Mouse (Mus musculus): ENCODE measurements around the gene AC140267.1.
A peak's percentile ranks its signal among the peaks of the same experiment; 100 is the strongest.

The AC140267.1 gene

DNA sequence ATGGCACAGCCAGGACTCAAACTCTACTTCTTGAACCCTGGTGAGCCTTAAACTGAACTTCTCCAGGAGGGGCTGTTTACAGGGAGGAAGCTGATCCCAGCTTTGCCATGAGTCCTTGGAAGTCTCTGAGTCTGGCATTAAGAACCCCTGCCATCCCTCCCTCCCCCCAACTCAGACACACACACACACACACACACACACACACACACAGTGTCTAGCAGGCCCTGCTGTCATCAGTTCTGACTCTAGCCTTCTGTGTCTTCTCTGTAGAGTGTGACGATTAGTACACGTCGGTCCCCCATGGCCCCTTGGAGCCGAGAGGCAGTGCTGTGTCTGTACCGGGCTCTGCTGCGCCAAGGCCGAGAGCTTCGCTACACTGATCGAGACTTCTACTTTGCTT is at the start of gene AC140267.1:
TSS of gene AC140267.1 (plus strand) at position 301 of the 400 bp plus-strand sequence.
- no peak for DNase-seq (ENCODE audit: low spot score in 2 of 2)

DNA sequence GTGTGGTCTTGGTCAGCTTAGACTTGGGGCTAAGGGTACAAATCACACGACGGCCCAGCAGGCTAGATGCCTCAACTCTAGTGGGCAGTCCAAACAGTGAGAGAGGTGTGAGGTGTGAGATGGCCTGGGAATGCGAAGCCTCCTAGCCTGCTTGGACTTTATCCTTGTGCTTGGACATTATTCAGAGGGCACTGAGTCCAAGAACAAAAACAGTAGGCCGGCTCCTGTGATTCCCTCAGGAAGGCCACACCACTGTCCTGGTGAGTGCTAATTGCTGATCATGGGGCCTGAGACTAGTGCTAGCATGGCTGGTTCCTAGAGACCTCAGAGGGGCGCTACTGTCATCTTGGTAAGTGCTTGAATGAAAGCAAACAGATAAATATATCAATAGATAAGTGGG is 46.7 kb upstream of the AC140267.1 start:
- no peak for DNase-seq (ENCODE audit: low spot score in 2 of 2)

DNA sequence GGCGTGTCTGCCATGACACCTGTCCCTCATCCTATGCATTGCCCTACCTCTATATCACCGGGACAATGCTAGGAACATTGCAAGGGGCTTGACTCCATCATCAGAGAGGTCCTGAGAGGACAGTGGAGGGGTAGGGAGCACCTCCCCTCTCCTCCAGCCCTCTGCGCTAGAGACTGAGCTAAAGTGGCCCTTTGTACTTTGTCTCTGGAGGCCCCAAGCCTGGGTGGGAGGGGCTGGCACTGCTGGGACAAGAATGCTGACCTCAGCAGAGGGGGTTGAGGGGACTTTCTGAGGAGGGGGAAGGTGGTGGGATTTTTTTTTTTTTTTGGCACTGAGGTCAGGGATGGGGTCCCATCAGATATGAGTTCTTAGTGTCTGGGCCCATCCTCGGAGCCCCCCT is 45.6 kb upstream of the AC140267.1 start:
- no peak for DNase-seq (ENCODE audit: low spot score in 2 of 2)

DNA sequence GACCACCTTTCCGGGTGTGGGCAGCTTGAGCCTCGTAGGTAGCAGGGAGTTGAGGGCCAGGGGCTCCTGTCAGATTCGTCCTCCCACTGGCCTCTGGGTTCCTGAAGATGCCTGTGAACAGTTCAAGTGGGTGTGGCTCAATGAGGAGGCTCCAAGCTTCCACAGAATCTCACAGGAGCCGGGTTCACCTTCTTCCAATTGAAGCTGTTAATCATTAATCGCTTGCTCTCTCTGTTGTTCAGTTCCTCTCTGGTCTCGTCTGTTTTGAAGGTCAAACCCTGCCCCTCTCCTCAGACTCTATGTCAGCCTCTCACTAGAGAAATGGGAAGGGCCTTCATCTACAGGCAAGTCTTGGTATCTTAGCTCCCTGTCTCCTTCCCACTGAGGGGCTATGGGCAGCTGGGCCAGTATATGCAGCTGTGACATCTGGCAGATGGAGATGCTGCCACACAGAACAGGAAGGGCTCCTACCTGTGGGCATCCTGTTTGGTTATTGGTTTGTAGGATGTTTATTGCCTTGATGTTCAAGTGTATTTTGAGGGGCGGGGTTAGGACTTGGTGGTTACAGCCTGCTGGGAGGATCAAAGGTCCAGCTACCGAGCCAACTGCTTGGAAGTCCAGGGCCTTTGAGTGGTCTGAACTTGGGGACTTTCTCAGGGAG is 43.9 kb upstream of the AC140267.1 start:
- no peak for DNase-seq (ENCODE audit: low spot score in 2 of 2)

DNA sequence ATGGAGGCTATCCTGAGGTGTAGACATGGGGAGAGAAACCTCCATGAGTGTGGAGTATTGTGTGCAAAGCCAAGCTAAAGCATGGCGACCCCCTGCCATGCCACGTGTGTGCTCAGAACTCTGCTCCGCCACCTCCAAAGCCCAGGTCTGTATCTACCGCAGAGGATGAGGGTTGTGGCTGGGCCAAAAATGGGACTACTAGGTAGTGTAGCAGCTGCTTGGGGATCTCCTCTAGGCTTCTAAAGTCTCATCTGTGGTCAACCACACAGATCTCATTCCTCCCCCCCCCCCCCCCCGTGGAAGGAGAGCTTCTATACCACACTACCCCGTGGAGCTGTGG is 43.4 kb upstream of the AC140267.1 start:
- DNase-seq (ENCODE audit: low spot score in 2 of 2) = peak in 1 of 2 experiments; percentile 22

DNA sequence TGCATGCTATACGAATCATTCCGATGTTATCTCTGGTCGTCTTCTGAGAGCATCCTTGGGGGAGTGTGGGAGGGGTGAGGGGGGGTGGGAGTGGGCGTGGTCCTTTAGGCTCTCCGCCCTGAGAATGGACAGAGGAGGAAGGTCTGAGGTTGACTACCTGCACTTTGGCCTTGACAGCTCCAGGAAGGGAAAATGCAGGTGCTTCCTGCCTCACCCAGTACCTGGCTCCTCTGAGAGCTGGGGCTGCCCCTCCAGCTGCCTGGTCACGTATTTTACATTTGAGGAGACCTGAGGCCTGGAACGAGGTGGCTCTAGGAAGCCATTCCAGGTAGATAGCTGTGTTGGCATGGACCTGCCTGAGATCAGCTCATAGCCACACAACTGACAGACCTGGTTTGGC is 42.8 kb upstream of the AC140267.1 start:
- no peak for DNase-seq (ENCODE audit: low spot score in 2 of 2)

DNA sequence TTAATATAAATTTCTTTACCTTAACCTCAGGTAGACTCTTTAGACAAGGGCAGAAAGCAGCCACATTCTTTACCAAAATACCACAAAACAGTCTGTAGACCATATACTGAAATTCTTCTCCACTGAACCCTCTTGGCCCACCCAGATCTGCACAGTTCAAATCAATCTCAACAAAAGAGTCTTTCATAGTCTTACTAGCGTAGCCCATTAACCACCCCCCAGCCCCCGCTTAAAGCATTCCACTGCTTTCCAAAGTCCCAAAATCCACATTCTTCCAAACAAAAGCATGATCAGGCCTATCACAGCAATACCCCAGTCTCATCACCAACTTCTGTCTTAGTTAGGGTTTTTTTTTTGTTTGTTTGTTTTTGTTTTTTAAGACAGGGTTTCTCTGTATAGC is 36.1 kb upstream of the AC140267.1 start:
- DNase-seq (ENCODE audit: low spot score in 2 of 2) = no peak

DNA sequence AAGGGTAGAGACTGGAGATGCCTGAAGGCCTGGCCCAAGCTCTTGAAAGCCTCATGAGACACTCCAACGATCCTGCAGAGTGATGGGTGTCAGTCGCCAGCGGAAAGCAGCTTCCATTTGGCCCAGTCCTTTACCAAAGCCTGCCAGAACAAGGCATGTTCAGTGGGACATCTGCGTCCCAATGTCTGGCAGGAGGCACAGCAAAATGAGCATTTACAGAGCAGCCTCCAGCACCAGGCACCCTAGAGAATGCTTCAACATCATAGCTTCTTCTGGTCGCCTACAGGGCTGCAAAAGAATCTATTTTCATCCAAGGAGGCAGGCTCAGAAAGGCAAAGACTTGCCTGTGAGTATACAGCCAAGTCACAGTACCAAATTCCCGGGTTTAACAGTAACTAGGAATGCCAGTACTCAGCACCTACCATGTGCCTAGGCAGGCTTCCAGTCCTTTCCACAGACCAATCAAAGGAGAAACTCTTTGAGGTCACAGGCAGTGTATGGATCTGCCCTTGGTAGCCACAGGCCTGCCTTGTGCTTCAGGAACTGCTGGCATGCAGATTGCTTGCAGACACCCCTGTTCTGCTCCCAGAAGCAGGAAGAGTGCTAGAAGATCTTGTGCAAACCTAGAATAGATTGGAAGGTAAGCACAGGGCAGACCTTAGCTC is 33.4 kb upstream of the AC140267.1 start:
- no peak for DNase-seq (ENCODE audit: low spot score in 2 of 2)

DNA sequence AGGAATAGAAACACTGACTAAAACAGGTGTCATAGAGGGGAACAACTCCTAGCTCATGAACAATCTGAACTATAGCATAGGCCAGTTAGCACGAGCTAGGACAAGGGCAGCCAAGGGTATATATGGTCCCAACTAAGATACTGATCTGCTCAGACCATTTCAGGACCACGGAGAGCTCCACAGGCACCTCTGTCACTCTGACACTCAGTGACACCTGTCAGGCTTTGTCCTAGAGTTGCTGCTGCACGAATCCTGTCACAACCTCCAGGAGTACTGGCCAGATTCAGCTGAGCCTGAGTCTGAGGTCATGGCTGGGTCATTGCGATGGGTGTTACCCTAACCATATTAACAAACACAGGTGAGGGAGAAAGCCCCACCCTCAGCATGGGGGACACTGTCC is 32.2 kb upstream of the AC140267.1 start:
- DNase-seq (ENCODE audit: low spot score in 2 of 2) = no peak

DNA sequence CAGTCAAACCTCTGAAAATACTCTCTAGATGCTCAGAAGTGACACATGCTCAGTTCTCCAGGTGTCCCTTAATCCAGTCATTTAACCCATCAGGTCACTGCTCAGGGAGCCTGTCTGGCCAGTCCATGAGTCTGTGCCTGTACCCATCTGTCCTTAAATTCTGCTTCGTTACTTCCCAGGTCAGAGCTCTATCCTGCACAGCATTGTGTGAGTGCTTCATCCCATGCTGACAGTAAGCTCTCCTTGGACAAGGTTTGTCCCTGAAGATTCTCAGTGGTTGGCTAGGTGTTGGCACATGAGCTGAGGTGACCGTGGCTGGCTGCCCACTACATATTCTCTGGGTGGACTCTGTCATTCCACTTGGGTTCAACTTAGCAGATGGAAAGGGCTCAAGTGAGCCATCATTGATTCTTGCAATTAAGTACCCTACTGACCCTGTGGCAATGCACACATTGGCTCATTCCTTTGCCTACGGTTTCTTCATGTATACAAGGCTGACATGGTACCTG is 29.5 kb upstream of the AC140267.1 start:
- DNase-seq (ENCODE audit: low spot score in 2 of 2) = no peak

DNA sequence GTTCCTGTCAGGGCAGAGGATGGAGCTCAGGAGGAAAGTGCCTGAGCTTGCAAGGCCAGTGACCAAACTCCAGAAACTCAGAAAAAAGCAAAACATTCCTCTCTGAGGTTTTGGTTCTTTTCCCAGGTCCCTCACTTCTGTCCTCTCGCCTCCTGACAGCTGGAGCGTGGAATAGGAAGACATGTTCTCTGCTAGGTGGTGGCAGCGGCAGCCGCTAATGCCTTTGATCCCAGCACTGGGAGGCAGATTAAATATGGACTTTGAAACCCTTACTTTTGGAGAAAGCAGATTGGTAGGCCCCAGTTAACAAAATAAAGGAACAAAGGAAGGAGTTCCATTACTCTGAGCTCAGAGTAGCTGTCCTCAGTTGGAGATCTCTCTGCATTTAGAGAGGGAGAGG is 27.2 kb upstream of the AC140267.1 start:
- DNase-seq (ENCODE audit: low spot score in 2 of 2) = no peak

DNA sequence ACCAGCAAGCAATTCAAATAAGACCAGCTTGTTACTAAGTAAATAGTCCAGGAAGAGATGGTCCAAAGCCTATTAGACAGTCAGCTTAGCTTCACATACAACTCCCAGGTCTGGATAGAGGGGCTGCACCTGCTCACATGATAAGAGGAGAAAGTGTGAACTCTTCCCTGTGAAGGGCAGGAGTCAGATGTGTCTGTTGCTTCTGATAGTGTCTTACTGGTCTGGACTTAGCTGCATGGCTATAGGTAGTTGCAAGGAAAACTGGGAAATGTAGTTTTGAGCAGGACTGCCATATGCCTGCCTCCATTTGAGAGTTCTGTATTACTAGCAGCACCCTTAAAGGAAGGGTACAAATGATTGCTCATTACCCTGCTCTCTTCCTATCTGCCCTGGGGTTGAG is 21.9 kb upstream of the AC140267.1 start:
- DNase-seq (ENCODE audit: low spot score in 2 of 2) = no peak

DNA sequence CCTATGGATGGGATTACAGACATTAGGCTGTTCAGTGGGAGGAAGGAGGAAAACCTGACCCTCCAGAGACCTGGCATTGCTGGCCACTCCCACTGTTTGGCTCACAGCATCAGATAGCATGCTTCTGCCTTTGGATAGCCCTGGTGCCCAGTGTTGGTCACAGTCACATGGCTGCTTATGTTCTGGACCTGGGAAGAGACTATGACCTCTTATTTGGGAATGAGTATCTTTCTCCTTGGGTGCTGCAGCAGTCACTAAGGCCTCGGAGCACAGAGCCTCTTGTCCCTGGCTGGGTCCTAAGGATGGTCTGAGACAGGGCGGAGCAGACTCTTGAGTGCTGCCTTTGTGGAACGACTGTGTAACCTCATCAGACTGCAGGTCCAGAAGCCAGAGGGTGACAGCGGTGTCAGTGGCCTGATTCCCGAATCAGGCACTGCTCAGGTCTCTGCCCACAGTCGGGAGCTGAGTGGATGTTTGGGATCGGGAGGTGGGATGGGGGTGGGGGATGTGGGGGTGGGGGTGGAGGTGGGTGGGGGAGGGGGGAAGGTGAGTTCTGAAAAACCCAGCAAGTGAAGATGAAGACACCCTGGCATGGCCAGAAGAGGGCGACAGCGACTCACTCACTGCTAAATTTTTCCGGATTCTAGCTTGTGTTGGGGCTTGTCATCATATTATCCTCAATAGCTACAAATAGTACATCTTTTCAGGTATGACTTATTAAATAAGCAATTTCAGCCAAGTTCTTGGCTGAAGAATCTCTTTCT is 19.7 kb upstream of the AC140267.1 start:
- peak in 1 of 2 experiments; percentile 16 for DNase-seq (ENCODE audit: low spot score in 2 of 2)

DNA sequence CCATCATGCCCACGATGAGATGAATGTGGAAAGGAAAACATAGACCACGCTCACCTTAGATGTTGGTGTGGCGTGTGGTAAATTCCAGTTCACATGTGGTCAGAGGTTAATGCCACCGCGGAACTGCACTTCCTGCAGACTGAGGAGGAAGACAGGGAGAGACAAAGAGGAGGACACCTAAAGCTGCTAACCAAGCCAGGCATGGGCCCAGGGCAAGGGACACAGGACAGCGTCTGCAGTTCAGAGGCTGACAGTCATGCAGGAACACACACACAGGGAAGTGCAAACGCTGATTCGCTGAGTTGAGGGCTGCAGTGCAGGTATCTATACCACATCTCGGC is 19.2 kb upstream of the AC140267.1 start:
- DNase-seq (ENCODE audit: low spot score in 2 of 2) = no peak

DNA sequence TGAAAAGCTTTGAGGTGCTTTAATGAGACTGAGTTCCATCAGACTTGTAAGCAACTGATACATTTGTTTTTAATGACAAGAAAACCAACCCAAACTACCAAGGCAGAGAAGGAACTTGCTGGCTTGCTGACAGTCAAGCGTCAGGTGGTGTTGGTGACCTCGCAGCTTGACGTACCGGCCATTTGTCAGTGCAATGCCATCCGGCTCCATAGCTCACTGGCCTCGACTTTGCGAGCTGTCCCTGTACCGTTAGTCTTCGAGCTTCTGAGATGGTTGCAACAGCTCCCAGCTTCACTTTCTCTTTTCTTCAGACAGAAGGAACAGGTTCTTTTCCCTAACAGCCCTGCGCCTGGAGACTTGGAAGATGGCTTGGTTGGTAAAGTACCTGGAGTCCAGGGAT is 18.2 kb upstream of the AC140267.1 start:
- DNase-seq (ENCODE audit: low spot score in 2 of 2) = no peak

DNA sequence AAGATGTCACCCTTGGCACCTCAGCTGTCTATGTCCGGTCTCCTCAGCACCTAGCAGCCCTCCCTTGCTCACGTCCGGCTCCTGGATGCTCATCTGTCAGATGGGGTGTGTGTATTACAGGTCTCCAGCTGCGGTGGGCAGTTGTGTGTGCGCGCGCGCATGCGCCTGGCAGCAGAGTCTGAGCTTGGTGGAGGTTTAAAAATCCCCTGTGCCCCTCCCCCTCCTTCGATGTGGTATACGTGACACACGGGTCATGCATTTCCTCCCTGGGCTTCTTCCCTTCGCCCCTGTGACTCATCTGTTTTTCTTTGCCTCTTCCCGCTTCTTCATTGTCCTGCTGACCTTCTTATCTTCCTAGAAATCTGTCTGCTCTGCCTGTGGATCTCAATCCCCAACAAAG is 16.4 kb upstream of the AC140267.1 start:
- DNase-seq (ENCODE audit: low spot score in 2 of 2) = peak; percentile 38 to 43

DNA sequence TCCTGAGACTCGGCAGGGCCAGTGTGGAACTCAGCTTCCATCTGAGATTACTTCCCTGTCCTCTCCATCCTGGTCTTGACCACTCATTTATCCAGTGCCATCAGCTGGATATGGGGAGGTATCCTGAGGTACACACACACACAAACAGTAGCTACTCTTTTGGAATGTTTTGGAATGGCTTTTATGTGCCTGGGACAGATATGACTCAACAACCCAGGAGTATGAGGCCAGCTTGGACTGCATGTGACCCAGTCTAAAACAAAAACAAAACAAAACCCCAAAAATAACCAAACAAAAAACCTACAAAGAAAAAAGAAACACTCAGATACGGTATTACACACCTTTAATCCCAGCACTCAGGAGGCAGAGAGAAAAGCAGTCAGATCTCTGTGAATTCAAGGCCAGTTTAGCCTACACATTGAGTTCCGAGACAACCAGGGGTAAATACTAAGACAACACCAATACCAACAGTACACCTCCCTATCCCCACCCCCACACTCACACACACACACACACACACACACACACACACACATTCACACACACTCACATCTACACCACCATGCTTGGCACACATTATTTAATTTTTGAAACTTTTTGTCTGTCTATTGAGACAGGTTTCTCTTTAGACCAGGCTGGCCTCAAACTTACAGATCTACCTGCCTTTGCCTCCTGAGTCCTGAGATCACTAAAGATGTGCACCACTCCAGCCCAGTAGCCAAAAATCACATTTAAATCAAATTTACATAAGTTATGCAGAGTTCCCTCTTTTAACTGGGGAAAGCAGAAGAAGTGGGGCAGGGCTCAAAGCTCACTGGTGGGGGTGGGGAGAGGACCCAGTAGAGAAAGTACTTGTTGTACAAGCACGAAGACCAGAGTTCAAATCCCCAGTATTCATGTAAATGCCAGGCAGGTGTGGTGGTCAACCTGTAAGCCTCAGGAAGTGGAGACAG is 15.7 kb upstream of the AC140267.1 start:
- no peak for DNase-seq (ENCODE audit: low spot score in 2 of 2)

DNA sequence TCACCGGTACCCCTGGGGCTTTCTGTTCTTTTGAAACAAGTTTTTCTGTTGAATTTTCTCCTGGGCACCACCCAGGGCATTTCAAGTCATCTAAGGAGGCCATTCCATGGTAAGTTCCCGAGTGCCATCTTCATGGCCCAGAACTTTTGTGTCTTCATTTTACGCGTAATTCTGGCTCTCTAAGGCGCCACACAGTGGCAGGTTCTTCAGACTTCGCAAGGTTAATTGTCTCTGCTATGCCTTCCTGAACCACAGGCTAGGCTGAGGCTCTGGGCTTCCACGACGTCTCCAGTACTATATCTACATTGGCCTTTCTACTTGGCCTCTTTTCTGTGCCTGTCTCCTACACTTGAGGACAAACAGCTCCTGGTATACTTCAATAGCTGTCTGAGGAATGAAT is 14.6 kb upstream of the AC140267.1 start:
- DNase-seq (ENCODE audit: low spot score in 2 of 2) = no peak

DNA sequence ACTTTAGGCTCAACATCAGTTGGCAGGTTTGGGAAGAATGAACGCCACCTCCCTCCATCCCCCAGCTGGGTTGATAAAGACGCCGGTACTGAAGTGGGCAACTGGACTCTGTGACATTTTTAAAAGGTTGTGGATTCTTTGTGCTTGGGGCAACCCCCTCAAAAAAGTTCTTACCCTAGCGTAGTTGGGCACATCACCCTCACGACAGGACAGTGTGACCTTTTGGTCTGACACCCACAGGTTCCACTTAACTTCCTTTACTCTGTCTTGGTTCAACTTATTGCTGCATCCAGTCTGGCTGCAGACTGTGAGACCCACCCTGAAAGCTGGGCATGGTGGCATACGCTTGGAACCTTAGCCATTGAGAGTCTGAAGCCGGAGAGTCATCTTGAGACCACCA is 11.9 kb upstream of the AC140267.1 start:
- DNase-seq (ENCODE audit: low spot score in 2 of 2) = no peak

DNA sequence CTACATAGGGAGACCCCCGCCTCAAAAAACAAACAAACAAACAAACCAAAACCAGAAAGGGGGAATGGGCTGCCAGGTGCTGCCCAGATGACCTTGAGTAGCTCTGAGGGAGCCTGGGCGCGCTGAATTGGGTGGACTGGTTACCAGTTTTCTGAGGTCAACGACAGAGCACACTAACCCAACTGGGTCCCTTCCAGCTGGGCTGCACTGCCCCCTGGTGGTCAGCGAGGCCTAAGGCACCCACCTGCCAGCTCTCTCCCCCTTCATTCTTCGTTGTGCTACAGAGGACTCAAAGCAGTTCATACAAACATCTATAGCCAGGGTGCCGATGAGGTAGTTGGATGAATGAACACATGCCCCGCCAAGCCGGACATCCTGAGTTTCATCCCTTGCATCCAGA is 10.4 kb upstream of the AC140267.1 start:
- peak; percentile 52 to 66 for DNase-seq (ENCODE audit: low spot score in 2 of 2)

DNA sequence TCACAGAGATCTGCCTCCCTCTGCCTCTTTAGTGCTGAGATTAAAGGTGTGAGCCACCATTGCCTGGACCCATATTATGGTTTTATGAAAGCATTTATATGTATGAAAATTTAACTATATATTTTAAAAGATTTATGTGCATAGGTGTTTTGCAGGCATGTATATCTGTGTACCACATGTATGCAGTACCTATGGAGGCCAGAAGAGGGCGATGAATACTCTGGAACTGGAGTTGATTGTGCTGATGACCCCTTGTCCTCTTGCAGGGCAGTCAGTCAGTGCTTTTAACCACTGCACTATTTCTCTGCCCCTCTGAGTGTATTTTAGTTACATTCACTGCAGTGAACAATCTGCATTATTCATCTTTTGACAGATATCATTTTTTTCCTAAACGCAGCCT is 9.8 kb upstream of the AC140267.1 start:
- peak; percentile 43 to 69 for DNase-seq (ENCODE audit: low spot score in 2 of 2)

Measured in spleen, postnatal 36 days (tissue).